Mouse (Mus musculus): ENCODE data around the gene Tns3. TPM values are rescaled to one million over a fixed set of nuclear protein-coding genes. Genes with fewer than 3 reads are reported as not detected.

Gene Tns3
- polyA plus RNA-seq, 1 experiment from 2014 or later = 10.1 TPM

GRCm38 (mm10) chr11:8457951-8458350 lies 206.4 kb downstream of the Tns3 start:
- no peaks in the 10 kb centered on the region for H3K27me3 ChIP-seq (ENCODE audit: control insufficient read depth, insufficient read depth, low read length)
- H3K4me1 ChIP-seq (ENCODE audit: control insufficient read depth, insufficient read depth, low read length) = no peaks in the 10 kb centered on the region; the same call in 1 of the 2 replicates
- no peaks in the 10 kb centered on the region for H3K9me3 ChIP-seq (ENCODE audit: control insufficient read depth, low read length)
- WGBS = 74% methylated on average over 5 of the region's 5 CpGs
- H3K27ac ChIP-seq (ENCODE audit: low read depth, low read length) = no peak overlapping the region
- H3K4me3 ChIP-seq (ENCODE audit: low read depth, low read length) = no peak overlapping the region
- H3K4me2 ChIP-seq (ENCODE audit: low read depth) = no peak overlapping the region
- H3K36me3 ChIP-seq (ENCODE audit: control insufficient read depth, insufficient read depth, low read length) = no peaks in the 10 kb centered on the region
- ATAC-seq (ENCODE audit: insufficient read depth, low FRiP score, low TSS enrichment) (no peak), DNase-seq (ENCODE audit: low spot score) (no peak)
- H3K9ac ChIP-seq (ENCODE audit: low read length) = no peak overlapping the region

- no peak overlapping the region for H3K4me2 ChIP-seq (ENCODE audit: low read depth)
- no peaks in the 10 kb centered on the region for H3K9me3 ChIP-seq (ENCODE audit: control insufficient read depth, low read length)
- no peak overlapping the region for H3K4me3 ChIP-seq (ENCODE audit: low read depth, low read length)
- no peaks in the 10 kb centered on the region; the same call in 1 of the 2 replicates for H3K4me1 ChIP-seq (ENCODE audit: control insufficient read depth, insufficient read depth, low read length)
- WGBS = 63% methylated on average over 9 of the region's 9 CpGs
- no peak overlapping the region for H3K27ac ChIP-seq (ENCODE audit: low read depth, low read length)
- H3K36me3 ChIP-seq (ENCODE audit: control insufficient read depth, insufficient read depth, low read length) = no peaks in the 10 kb centered on the region
- DNase-seq (ENCODE audit: low spot score) = peak; percentile 10
- peak; percentile 31; the same call in 1 of the 2 replicates for ATAC-seq (ENCODE audit: insufficient read depth, low FRiP score, low TSS enrichment)
- no peak overlapping the region for H3K9ac ChIP-seq (ENCODE audit: low read length)
- H3K27me3 ChIP-seq (ENCODE audit: control insufficient read depth, insufficient read depth, low read length) = no peaks in the 10 kb centered on the region
These were observed 207.6 kb downstream of the Tns3 start for GRCm38 (mm10) chr11:8456586-8457285.

DNA sequence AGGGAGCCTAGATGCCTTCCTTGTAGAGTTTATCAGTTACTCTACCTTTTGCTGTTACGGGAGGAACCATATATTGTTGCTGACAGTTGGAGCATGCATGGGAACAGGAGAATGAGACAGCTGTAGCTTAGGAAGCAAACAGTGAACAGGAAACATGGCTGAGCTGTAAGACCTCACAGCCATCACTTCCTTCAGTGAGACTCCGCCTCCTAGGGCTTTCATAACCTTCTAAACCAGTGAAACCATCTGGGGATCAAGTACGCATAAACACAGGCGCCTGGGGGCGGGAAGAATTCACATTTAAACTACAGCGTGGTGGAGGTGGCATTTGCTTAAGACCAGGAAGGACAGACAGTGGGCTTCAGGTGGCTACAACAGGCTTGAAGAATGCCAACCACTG lies 208.7 kb downstream of the Tns3 start:
- ATAC-seq (ENCODE audit: insufficient read depth, low FRiP score, low TSS enrichment) (no peak), DNase-seq (ENCODE audit: low spot score) (no peak)
- no peak overlapping the region for H3K4me2 ChIP-seq (ENCODE audit: low read depth)
- no peak overlapping the region for H3K4me3 ChIP-seq (ENCODE audit: low read depth, low read length)
- no peak overlapping the region for H3K9ac ChIP-seq (ENCODE audit: low read length)
- no peak overlapping the region for H3K27ac ChIP-seq (ENCODE audit: low read depth, low read length)
- H3K27me3 ChIP-seq (ENCODE audit: control insufficient read depth, insufficient read depth, low read length) = no peaks in the 10 kb centered on the region
- H3K36me3 ChIP-seq (ENCODE audit: control insufficient read depth, insufficient read depth, low read length) = no peaks in the 10 kb centered on the region
- H3K9me3 ChIP-seq (ENCODE audit: control insufficient read depth, low read length) = no peaks in the 10 kb centered on the region
- WGBS = 87% methylated on average over 6 of the region's 6 CpGs
- no peaks in the 10 kb centered on the region; the same call in 1 of the 2 replicates for H3K4me1 ChIP-seq (ENCODE audit: control insufficient read depth, insufficient read depth, low read length)

GRCm38 (mm10) chr11:8453252-8453651 lies 211.1 kb downstream of the Tns3 start:
- H3K4me1 ChIP-seq (ENCODE audit: control insufficient read depth, insufficient read depth, low read length) = no peaks in the 10 kb centered on the region; the same call in 1 of the 2 replicates
- DNase-seq (ENCODE audit: low spot score) (no peak), ATAC-seq (ENCODE audit: insufficient read depth, low FRiP score, low TSS enrichment) (no peak)

DNA sequence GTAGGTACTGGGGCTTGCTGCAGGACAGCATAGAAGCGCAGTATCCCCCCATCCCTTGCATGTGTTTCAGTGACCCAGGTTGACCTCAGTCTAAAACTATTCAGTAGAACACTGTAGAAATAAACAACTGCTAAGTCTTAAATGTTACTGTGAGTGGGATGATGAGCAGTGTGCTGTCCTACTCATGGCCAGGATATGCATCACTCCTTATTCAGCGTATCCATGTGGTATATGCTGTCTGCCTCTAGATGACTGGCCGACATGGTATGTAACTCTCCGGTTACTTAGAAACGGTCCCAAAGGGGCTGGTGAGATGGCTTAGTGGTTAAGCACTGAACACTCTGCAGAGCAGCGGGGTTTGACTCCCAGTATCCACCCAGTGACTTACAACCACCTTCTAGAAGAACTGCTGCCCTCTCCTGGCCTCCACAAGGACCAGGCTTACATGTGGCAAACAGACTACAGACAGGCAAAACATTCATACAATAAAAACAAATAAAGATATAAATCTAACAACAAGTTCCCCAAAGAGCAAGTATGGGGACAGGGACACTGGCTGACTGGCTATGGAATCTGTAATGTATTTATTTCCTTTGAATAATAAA lies 212.6 kb downstream of the Tns3 start:
- DNase-seq (ENCODE audit: low spot score) = peak; percentile 9
- 91% methylated on average over 6 of the region's 6 CpGs for WGBS
- no peaks in the 10 kb centered on the region; the same call in 1 of the 2 replicates for H3K4me1 ChIP-seq (ENCODE audit: control insufficient read depth, insufficient read depth, low read length)

More at GRCm38 (mm10) chr11:8453252-8453651, 211.1 kb downstream of the Tns3 start:
- WGBS = 63% methylated on average over 6 of the region's 6 CpGs
- Histone ChIP-seq H3K9me3 (ENCODE audit: control insufficient read depth, low read length) (no peaks in the 10 kb centered on the region), H3K27me3 (ENCODE audit: control insufficient read depth, insufficient read depth, low read length) (no peaks in the 10 kb centered on the region), H3K4me2 (ENCODE audit: low read depth) (no peak overlapping the region), H3K27ac (ENCODE audit: low read depth, low read length) (no peak overlapping the region), H3K9ac (ENCODE audit: low read length) (no peak overlapping the region), H3K4me3 (ENCODE audit: low read depth, low read length) (no peak overlapping the region), H3K36me3 (ENCODE audit: control insufficient read depth, insufficient read depth, low read length) (no peaks in the 10 kb centered on the region)

DNA sequence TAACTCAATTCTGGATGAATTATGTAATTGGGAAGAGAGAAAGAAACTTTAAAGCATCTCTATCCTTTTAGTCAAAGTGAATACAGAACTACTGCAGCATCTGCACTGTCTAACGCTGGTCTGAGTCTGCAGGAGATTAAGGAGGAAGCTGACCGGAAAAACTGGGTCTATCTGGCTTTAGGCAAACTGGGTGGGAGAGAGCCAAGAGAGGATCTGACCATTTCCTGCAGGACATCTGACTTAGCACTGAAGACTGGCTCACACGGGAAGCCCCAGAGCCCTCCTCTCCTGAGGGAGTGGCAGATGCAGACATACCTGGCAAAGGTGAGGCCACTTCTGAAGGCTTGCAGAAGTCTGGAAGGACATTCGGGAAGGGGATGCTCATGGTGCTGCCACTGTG lies 213.8 kb downstream of the Tns3 start:
- Histone ChIP-seq H3K4me2 (ENCODE audit: low read depth) (no peak overlapping the region), H3K4me3 (ENCODE audit: low read depth, low read length) (no peak overlapping the region), H3K9me3 (ENCODE audit: control insufficient read depth, low read length) (no peaks in the 10 kb centered on the region), H3K27ac (ENCODE audit: low read depth, low read length) (no peak overlapping the region), H3K9ac (ENCODE audit: low read length) (no peak overlapping the region), H3K27me3 (ENCODE audit: control insufficient read depth, insufficient read depth, low read length) (no peaks in the 10 kb centered on the region), H3K36me3 (ENCODE audit: control insufficient read depth, insufficient read depth, low read length) (no peaks in the 10 kb centered on the region), H3K4me1 (ENCODE audit: control insufficient read depth, insufficient read depth, low read length) (no peaks in the 10 kb centered on the region)
- ATAC-seq (ENCODE audit: insufficient read depth, low FRiP score, low TSS enrichment) (no peak), DNase-seq (ENCODE audit: low spot score) (no peak)
- 96% methylated on average over 4 of the region's 4 CpGs for WGBS

More for the DNA sequence above, 212.6 kb downstream of the Tns3 start:
- H3K4me3 ChIP-seq (ENCODE audit: low read depth, low read length) = no peak overlapping the region
- H3K9me3 ChIP-seq (ENCODE audit: control insufficient read depth, low read length) = no peaks in the 10 kb centered on the region
- no peak for ATAC-seq (ENCODE audit: insufficient read depth, low FRiP score, low TSS enrichment)
- no peak overlapping the region for H3K4me2 ChIP-seq (ENCODE audit: low read depth)
- no peaks in the 10 kb centered on the region for H3K36me3 ChIP-seq (ENCODE audit: control insufficient read depth, insufficient read depth, low read length)
- no peak overlapping the region for H3K9ac ChIP-seq (ENCODE audit: low read length)
- H3K27me3 ChIP-seq (ENCODE audit: control insufficient read depth, insufficient read depth, low read length) = no peaks in the 10 kb centered on the region
- H3K27ac ChIP-seq (ENCODE audit: low read depth, low read length) = no peak overlapping the region

DNA sequence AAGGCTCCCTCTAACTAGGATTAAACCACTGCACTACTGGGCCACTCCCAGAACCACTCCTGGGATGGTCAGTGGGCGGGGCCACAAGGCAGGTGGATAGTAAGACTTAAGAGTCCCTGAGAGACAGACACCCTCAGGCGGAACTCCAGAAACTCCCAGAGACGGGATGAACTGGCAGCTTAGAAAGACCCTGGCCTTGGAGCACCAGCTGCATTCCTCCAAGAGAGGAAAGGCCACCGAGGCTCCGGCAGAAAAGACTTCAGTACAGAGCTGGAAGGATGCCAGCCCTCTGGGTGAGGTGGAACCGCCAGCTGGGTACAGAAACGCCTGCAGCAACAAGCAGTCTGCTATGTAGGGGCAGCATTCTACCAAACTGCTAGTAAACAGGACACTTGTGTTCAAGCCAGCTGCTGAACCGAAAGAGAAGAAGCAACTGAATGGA lies 218.4 kb downstream of the Tns3 start:
- WGBS = 82% methylated on average over 8 of the region's 8 CpGs
- Histone ChIP-seq H3K27me3 (ENCODE audit: control insufficient read depth, insufficient read depth, low read length) (no peaks in the 10 kb centered on the region), H3K9ac (ENCODE audit: low read length) (no peak overlapping the region), H3K27ac (ENCODE audit: low read depth, low read length) (no peak overlapping the region), H3K4me1 (ENCODE audit: control insufficient read depth, insufficient read depth, low read length) (no peaks in the 10 kb centered on the region), H3K4me3 (ENCODE audit: low read depth, low read length) (no peak overlapping the region), H3K36me3 (ENCODE audit: control insufficient read depth, insufficient read depth, low read length) (no peaks in the 10 kb centered on the region), H3K4me2 (ENCODE audit: low read depth) (no peak overlapping the region), H3K9me3 (ENCODE audit: control insufficient read depth, low read length) (no peaks in the 10 kb centered on the region)
- ATAC-seq (ENCODE audit: insufficient read depth, low FRiP score, low TSS enrichment) = 0 out of 2 replicates have a peak, but pooled peaks have one; percentile 50
- peak; percentile 9 for DNase-seq (ENCODE audit: low spot score)

- Histone ChIP-seq H3K27ac (ENCODE audit: low read depth, low read length) (no peak overlapping the region), H3K4me1 (ENCODE audit: control insufficient read depth, insufficient read depth, low read length) (no peaks in the 10 kb centered on the region), H3K9ac (ENCODE audit: low read length) (no peak overlapping the region), H3K27me3 (ENCODE audit: control insufficient read depth, insufficient read depth, low read length) (no peaks in the 10 kb centered on the region), H3K9me3 (ENCODE audit: control insufficient read depth, low read length) (no peaks in the 10 kb centered on the region), H3K36me3 (ENCODE audit: control insufficient read depth, insufficient read depth, low read length) (no peaks in the 10 kb centered on the region), H3K4me3 (ENCODE audit: low read depth, low read length) (no peak overlapping the region), H3K4me2 (ENCODE audit: low read depth) (no peak overlapping the region)
- 93% methylated on average over 13 of the region's 13 CpGs for WGBS
- ATAC-seq (ENCODE audit: insufficient read depth, low FRiP score, low TSS enrichment) (no peak), DNase-seq (ENCODE audit: low spot score) (peak; percentile 7)
These were observed 219.4 kb downstream of the Tns3 start for GRCm38 (mm10) chr11:8444759-8445422.
